8 mouse cellular contexts compared by ENCODE assay signal in genomic region chr2:85198011-85198965, GRCm38 (mm10). TPM values are rescaled to one million over a fixed set of nuclear protein-coding genes. Genes with fewer than 3 reads are reported as not detected.
DNase-seq lines count a peak whose midpoint lies in the region; ATAC-seq lines count a peak whose summit lies in the region.

No protein-coding gene starts in this region.

- H3K27me3 ChIP-seq in heart, embryonic 16.5 days (ENCODE audit: control insufficient read depth, insufficient read depth, low read length), result no peaks in the 10 kb centered on the region
- H3K27me3 ChIP-seq in neural tube, embryonic 14.5 days (ENCODE audit: control insufficient read depth, insufficient read depth, low read length), result no peaks in the 10 kb centered on the region

- H3K27ac ChIP-seq in heart, embryonic 16.5 days (ENCODE audit: low read length), result no peak overlapping the region
- peak overlapping the region; percentile 56 for H3K27ac ChIP-seq in neural tube, embryonic 14.5 days (ENCODE audit: low read depth, low read length)

- no peaks in the 10 kb centered on the region for H3K9me3 ChIP-seq in heart, embryonic 16.5 days (replicated peaks; ENCODE audit: control insufficient read depth, low read length)
- no peaks in the 10 kb centered on the region for H3K9me3 ChIP-seq in neural tube, embryonic 14.5 days (ENCODE audit: control insufficient read depth, low read length)

- ATAC-seq in heart, embryonic 16.5 days (replicated peaks; ENCODE audit: extremely low read depth, insufficient read depth, low FRiP score), result no peak
- peak; percentile 87 for ATAC-seq in neural tube, embryonic 14.5 days (ENCODE audit: low read depth)

- H3K4me1 ChIP-seq in heart, embryonic 16.5 days (ENCODE audit: control insufficient read depth, insufficient read depth, low read length), result no peaks in the 10 kb centered on the region
- no peaks in the 10 kb centered on the region for H3K4me1 ChIP-seq in neural tube, embryonic 14.5 days (ENCODE audit: control insufficient read depth, insufficient read depth, low read length)

- H3K9ac ChIP-seq in heart, embryonic 16.5 days (ENCODE audit: low read length), result no peak overlapping the region
- H3K9ac ChIP-seq in neural tube, embryonic 14.5 days (replicated peaks; ENCODE audit: low read depth, low read length), result peak overlapping the region; percentile 53

- peak; percentile 80 to 81 for DNase-seq in cerebellum, postnatal 10 days
- no peak for DNase-seq in cerebellum, adult 9-11 months
- peak; percentile 51 for DNase-seq in embryo, embryonic 9.5 days (ENCODE audit: extremely low spot score)
- peak; percentile 43 for DNase-seq in left cerebral cortex, adult 11 months (ENCODE audit: low spot score)
- no peak for DNase-seq in adipocyte (ENCODE audit: low spot score)
- DNase-seq in thymus, postnatal 14 days, result no peak

- H3K4me2 ChIP-seq in heart, embryonic 16.5 days (ENCODE audit: low read depth, low read length), result peak overlapping the region; percentile 42
- H3K4me2 ChIP-seq in neural tube, embryonic 14.5 days (ENCODE audit: low read depth, low read length), result peak overlapping the region; percentile 56

- H3K36me3 ChIP-seq in heart, embryonic 16.5 days (ENCODE audit: control insufficient read depth, insufficient read depth), result no peaks in the 10 kb centered on the region
- no peaks in the 10 kb centered on the region for H3K36me3 ChIP-seq in neural tube, embryonic 14.5 days (ENCODE audit: control insufficient read depth, insufficient read depth, low read length)

- peak overlapping the region; percentile 11 for H3K4me3 ChIP-seq in heart, embryonic 16.5 days (ENCODE audit: low read length)
- H3K4me3 ChIP-seq in neural tube, embryonic 14.5 days (ENCODE audit: low read depth, low read length), result peak overlapping the region; percentile 40

- WGBS in heart, embryonic 16.5 days, result 5% methylated on average over 24 of the region's 24 CpGs
- WGBS in neural tube, embryonic 14.5 days, result 2% methylated on average over 24 of the region's 24 CpGs

RNA-seq across cellular contexts. Expression of gene Lrrc55, which starts 1.3 kb away (rescaled TPM):
- 0.33 and 0.49 TPM in 2 replicates for polyA plus RNA-seq in heart, embryonic 16.5 days (2015; fragmentation: Nextera tagmentation; extraction: Ambion mirVana)
- polyA plus RNA-seq in neural tube, embryonic 14.5 days (2014; fragmentation: Nextera tagmentation; extraction: Ambion mirVana), result 7.1 and 11.2 TPM in 2 replicates

Comparison
In these comparisons a context has a peak if more than half of its experiments do, and no peak if none do; other contexts are left out.
1. DNase-seq: peak in cerebellum, postnatal 10 days (2 of 2), embryo, embryonic 9.5 days (single experiment) and left cerebral cortex, adult 11 months (single experiment); none in cerebellum, adult 9-11 months (single experiment), adipocyte (single experiment) and thymus, postnatal 14 days (single experiment).